Mouse (Mus musculus) bone marrow macrophage, adult 2 months (primary cell): ENCODE data around the gene Cnnm3. TPM values are rescaled to one million over a fixed set of nuclear protein-coding genes. Genes with fewer than 3 reads are reported as not detected.

Experiments used
- H3K27ac ChIP-seq: 2 replicates; pipeline ENCODE4 v1.5.1; 2012; ENCODE audit warnings: low read depth, low read length; ENCODE audit not compliant: insufficient read depth
- H3K4me1 ChIP-seq: 2 replicates; pipeline ENCODE4 v1.6.1; 2012; ENCODE audit warnings: low read length; ENCODE audit not compliant: control insufficient read depth, insufficient read depth
- H3K4me3 ChIP-seq: 2 replicates; pipeline ENCODE4 v1.5.1; 2012; ENCODE audit warnings: mild to moderate bottlenecking, low read length, moderate library complexity; ENCODE audit not compliant: insufficient read depth
- CTCF ChIP-seq: IDR thresholded peaks from 2 replicates; pipeline ENCODE4 v1.5.1; 2012; ENCODE audit warnings: low read depth, mild to moderate bottlenecking, low read length, moderate library complexity
- POLR2A ChIP-seq: IDR thresholded peaks from 2 replicates; pipeline ENCODE4 v1.6.1; 2012; ENCODE audit warnings: mild to moderate bottlenecking, low read depth, low read length, borderline replicate concordance
- polyA plus RNA-seq: library from polyadenylated mRNA; stranded (reverse); fragments of >200 nt; gene quantifications from 2 replicates; pipeline ENCODE4 v1.2.4, GENCODE M21; 2012; ENCODE audit not compliant: missing spikeins, insufficient read depth, insufficient read length

Cnnm3 gene
- polyA plus RNA-seq: 19.9 and 22.9 TPM in 2 replicates

- TF ChIP-seq POLR2A: no peak
- peak; percentile 57 for TF ChIP-seq CTCF
These were observed at the start of gene Cnnm3 for GRCm38 (mm10) chr1:36511289-36512021. Cnnm3 (plus strand) TSS chr1:36511867.

DNA sequence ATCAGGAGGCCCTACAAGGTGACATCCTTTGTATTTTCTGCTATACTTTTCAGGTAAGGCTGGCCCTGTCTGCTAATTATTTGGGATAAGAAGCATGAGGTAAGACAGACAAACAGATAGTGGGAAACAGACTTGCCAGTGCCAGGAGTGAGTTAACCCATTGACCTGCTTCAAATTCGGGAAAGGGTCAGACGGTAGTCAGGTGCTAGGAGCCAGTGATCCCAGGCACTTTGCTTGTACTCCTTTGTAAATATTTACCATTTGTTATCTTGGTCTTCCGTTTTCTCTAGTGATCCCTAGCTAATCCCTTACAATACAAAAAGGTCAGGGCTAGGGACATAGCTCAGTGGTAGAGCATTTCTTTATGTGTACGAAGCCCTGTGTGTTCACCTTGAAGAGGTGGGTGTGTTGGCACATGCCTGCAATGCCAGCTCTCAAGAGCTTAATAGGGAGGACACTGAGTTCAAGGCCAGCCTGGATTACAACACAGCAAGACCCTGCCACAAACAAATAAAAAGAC lies 46.0 kb upstream of the Cnnm3 start:
- H3K4me1 ChIP-seq: peaks cover 17% of the 10 kb centered on the region
- TF ChIP-seq CTCF (no peak), POLR2A (no peak)
- no peak overlapping the region for H3K4me3 ChIP-seq
- H3K27ac ChIP-seq: no peak overlapping the region

More at GRCm38 (mm10) chr1:36511289-36512021, at the start of gene Cnnm3:
- Histone ChIP-seq H3K4me3 (peak within 1 kb of the TSS; percentile 63), H3K27ac (peak within 1 kb of the TSS; percentile 57), H3K4me1 (peaks cover 21% of the 10 kb centered on the region)

DNA sequence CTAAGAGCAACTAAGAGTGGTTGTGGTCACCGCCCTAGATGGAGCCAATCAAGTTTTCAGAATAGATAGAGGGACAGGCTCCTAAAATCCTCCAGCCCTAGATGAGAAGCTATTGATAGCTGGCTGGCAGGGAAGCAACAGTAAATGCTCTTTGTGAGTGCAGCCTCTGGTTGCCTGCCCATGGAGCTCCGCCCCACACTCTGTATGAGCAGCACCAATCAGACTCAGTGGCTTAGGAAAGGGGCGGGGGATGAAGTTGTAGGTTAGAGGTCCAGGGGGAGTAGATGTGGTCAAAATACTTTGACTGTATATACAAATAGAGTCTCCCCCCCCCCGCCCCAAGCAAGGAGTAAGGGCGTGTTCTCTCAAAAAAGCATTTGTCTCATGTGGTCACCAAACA lies 44.2 kb upstream of the Cnnm3 start:
- H3K4me1 ChIP-seq: peaks cover 16% of the 10 kb centered on the region
- TF ChIP-seq POLR2A (no peak), CTCF (no peak)
- no peak overlapping the region for H3K27ac ChIP-seq
- no peak overlapping the region for H3K4me3 ChIP-seq

DNA sequence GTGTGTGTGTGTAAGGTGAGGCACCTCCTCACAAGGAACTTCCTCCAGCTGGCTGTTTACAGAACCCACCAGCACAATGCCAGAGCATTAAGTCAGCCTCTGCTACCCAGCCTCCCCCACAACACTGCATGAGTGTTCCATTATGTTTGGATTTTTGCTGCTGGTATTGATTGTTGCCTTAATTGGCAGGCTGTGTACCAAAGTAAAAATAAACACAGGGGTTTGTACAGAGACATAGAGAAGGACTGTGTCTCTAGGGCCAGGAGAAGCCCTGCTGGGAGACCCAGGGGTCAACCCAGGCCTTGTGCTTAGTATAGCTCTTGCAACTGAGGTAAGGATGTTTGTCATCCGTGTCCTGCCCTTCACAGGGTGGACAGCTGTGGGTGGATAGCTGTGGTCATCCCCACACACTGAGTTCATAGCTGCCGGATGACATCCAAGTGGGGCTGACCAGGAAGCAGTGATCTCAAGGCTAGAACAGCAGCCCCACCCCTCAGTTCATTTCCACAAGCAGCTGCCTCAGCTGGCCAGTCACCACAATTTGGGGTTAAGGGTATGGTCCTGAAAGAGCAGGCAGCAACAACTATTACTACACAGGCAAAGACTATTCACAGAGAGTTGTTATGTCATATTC lies 41.7 kb upstream of the Cnnm3 start:
- TF ChIP-seq CTCF (no peak), POLR2A (no peak)
- no peak overlapping the region for H3K4me3 ChIP-seq
- peak overlapping the region; percentile 98 for H3K27ac ChIP-seq
- H3K4me1 ChIP-seq: peaks cover 40% of the 10 kb centered on the region

DNA sequence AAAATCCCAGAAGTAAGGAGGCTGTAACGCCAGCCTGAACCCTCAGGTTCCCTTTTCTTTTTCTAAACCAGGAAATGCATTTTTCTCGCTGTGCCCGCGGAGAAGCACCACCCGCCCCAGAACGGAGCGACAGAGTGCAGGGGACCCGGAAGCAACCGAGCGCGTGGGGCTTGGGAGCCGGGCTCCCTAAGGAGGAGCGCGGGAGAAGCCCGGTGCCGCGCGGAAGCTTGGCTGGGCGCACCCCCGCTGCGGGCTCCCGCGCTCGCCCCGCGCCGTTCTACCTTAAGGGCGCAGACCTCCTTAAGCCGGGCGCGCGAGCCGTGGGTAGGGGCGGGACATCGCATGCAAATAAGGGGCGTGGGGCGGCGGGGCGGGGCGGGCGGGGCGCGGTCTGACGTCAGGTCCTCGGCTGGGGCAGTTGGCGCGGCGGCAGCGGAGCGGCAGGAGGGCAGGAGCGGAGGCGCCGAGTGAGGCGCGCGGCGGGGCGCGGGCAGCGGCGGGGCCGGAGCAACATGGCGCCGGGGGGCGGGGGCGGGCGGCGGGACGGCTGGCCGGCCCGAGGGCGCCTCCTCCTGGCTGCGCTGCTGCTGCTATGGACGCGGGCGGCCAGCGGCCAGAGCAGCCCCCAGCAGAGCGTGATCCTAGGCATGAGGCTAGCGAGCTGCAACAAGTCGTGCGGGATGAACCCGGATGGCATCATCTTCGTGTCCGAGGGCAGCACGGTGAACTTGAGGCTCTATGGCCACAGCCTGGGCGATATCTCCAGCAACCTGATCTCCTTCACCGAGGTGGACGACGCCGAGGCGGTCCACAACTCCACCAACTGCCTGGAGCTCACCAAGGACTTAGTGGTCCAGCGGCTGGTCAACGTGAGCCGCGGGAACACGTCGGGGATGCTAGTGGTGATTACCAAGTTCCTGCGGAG lies 40.2 kb upstream of the Cnnm3 start, which contains the start of gene Cnnm4:
TSS of gene Cnnm4 (plus strand) at position 440 of the 925 bp plus-strand sequence.
- Histone ChIP-seq H3K4me3 (peak within 1 kb of the TSS; percentile 92), H3K4me1 (peaks cover 50% of the 10 kb centered on the region), H3K27ac (peak within 1 kb of the TSS; percentile 98)
- TF ChIP-seq CTCF: no peak
- 0 out of 2 replicates have a peak, but pooled peaks have one; percentile 35 for TF ChIP-seq POLR2A

GRCm38 (mm10) chr1:36472106-36472440 lies 39.6 kb upstream of the Cnnm3 start:
- H3K4me3 ChIP-seq: peak overlapping the region; percentile 92
- H3K4me1 ChIP-seq: peaks cover 50% of the 10 kb centered on the region
- no peak for TF ChIP-seq POLR2A
- no peak for TF ChIP-seq CTCF
- H3K27ac ChIP-seq: no peak overlapping the region

DNA sequence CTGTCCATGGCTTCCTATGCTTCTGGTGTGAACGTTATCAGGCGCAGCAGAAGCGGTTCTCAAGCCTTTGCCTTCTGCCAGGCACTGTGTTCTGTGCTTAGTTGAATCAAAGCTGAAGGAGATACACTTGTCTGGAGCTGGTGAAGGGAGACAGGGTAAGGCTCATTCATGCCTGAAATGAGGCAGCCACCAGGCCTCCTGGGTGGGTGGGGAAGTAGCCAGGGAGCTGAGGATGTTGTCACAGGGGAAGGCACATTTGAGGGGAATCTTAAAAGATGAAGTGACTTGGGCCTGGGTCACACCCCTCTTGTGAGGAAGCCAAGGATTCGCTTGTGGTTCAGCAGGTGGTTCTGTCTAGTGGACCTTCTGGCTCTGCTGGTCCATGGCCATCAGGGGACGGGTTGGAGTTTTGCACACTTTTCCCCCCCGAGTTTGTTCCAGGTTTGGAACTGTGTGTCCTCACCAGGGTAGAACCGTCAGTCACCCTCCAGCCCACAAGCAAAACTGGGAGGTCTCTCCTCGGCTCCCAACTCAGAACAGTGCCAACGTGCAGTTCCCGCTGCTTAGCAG lies 38.4 kb upstream of the Cnnm3 start:
- TF ChIP-seq CTCF (no peak), POLR2A (no peak)
- Histone ChIP-seq H3K27ac (no peak overlapping the region), H3K4me1 (peaks cover 50% of the 10 kb centered on the region), H3K4me3 (peak overlapping the region; percentile 16; the same call in 1 of the 2 replicates)

DNA sequence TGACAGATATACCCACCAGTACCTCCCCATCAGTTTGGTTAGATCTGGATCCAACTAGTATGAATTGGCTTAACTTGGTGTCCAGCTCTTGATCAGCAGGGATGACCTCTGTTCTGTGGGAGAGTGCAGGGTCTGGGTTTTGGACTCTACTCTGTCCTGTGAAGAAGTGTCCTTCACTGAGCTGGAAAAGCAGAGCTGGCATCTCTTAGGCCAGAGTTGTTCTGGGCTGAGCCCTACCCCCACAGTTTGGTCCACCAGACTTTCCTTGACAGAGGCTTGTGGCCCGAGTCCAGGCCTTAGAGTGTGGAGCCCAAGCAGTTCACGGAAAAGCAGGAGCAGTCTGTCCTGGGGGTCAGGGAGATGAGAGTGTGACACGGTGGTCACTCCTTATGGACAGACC lies 37.0 kb upstream of the Cnnm3 start:
- H3K27ac ChIP-seq: no peak overlapping the region
- TF ChIP-seq CTCF: no peak
- no peak for TF ChIP-seq POLR2A
- peaks cover 50% of the 10 kb centered on the region for H3K4me1 ChIP-seq
- no peak overlapping the region for H3K4me3 ChIP-seq
